Mouse (Mus musculus): ENCODE results near the gene Nxn. TPM values are rescaled to one million over a fixed set of nuclear protein-coding genes. Genes with fewer than 3 reads are reported as not detected.
A peak's percentile ranks its signal among the peaks of the same experiment; 100 is the strongest.

The Nxn gene
- total RNA-seq, 4 experiments from 2014 or later = 33.5 to 43.6 (median 40.8) TPM

DNA sequence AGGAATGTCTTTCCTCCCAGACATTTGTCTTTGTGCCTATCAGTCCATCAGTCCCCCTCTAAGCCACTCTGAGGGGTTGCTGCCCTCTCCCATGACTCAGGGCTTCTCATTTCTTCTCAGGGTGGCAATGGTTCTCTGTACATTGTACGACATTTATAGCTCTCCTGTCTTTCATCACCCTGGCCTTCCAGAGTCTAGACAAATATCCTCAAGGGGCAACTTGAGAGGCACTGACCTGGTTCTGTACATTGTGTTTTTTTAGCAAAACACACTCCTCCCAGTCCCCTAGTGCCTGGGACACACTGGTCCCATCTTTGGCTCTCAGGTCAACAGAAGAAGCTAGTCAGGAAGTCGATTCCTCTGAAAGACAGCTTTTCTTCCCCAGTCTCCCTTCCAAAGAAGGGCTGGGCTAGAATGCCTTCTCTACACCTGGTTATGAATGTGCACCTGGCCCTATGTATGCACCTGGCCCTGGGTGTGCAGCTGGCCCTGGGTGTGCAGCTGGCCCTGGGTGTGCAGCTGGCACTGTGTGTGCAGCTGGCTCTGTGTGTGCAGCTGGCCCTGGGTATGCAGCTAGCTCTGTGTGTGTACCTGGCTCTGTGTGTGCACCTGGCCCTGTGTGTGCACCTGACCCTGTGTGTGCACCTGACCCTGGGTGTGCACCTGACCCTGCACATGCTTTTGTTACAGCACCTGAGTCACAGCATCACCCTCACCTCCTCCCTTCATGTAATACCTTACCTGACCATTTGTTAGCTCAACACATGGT lies 70.2 kb downstream of the Nxn start:
- DNase-seq = no peak

- DNase-seq = no peak
Measured at GRCm38 (mm10) chr11:76328084-76328483, 70.9 kb downstream of the Nxn start.

DNA sequence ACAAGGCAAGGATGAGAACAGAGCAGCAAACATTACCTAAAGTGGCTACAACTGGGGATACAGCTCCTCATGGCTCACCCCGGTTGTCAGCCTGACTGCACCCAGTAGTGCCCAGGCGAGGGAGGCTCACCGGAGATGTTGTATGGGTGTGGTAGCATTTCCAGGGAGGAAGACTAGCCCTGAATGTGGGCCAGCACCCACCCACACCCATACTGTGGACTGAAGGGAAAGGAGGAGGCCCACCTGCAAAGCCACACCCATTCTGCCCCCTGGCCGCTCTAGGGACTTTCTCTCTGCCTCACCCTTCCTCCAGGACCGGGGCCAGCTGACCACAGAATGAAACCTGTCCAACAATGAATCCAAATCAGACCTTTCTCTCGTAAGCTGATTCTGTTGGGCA lies 72.3 kb downstream of the Nxn start:
- no peak for DNase-seq

- DNase-seq = no peak
Measured at GRCm38 (mm10) chr11:76326051-76326450, 72.9 kb downstream of the Nxn start.

DNA sequence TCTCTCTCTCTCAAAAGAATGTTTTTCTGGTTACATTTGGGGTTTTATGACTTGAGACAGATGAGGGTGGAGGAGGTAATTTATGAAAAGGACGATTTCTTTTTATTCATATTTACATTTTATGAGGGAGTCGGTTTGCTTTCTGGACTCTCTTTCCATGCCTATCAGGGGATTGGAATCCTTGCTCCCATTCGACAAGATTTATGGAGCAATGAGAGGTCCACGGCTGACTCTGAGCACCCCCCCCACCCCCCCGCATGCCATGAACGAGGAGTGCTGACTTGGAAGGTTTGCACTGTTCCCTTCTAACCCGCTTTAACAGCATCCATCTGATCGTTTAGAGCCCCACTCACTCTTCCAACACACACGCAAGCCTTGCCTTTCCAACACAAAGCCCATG lies 74.1 kb downstream of the Nxn start:
- DNase-seq = no peak

- no peak for DNase-seq
Measured at GRCm38 (mm10) chr11:76324207-76324606, 74.7 kb downstream of the Nxn start.

DNA sequence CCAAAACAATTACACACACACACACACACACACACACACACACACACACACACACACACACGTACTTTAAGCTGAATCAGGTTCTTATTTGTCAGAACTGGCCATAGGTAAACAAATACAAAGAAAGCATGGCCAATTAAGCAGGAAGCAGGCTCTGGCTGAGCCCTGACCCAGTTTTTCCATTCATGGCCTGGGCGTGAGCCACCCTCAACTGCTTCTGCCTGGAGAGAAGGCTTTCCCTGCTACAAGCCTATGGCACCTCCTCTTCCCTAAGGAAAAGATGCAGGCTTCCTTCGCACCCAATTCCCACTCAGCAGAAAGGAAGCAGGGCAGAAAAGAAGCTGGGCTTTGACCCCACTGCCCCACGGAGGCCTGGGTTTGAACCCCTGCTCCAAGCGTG lies 76.0 kb downstream of the Nxn start:
- DNase-seq = no peak

DNA sequence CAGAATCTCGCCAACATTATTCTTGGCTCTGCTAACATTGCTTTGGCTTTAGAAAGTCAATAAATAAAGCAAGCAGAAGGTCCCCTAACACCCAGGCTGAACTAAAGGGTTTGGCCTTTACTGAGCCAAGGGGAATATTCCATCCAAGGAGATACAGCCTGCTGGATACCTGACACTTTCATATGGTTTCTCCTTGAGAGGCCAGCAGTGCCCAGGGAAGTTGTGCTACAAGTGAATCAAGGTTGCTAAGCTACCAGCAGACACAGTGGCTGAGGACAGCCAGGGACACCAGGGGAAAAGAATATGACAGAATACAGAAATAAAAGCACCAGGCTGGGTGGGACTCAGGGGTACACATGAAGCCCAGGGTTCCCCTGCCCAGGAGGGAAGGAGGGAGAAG lies 76.9 kb downstream of the Nxn start:
- no peak for DNase-seq

DNA sequence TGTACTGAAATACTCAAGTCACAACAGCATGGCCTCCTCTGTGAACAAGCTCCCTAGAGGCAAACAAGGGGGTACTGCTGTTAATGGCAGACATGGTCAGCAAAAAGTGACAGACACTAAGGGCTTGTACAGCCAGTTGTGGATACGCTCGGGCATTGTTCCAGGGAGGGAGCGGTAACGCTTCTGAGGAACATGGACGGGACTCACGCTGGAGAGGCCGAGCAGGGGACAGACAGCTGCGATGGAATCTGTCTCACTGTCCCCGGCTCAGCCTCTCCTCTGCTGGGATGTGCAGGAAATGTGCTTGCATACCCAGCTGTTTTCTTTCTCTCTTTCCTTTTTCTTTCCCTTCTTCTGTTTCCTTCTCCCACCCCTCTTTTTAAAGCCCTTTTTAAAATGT lies 78.5 kb downstream of the Nxn start:
- no peak for DNase-seq

DNA sequence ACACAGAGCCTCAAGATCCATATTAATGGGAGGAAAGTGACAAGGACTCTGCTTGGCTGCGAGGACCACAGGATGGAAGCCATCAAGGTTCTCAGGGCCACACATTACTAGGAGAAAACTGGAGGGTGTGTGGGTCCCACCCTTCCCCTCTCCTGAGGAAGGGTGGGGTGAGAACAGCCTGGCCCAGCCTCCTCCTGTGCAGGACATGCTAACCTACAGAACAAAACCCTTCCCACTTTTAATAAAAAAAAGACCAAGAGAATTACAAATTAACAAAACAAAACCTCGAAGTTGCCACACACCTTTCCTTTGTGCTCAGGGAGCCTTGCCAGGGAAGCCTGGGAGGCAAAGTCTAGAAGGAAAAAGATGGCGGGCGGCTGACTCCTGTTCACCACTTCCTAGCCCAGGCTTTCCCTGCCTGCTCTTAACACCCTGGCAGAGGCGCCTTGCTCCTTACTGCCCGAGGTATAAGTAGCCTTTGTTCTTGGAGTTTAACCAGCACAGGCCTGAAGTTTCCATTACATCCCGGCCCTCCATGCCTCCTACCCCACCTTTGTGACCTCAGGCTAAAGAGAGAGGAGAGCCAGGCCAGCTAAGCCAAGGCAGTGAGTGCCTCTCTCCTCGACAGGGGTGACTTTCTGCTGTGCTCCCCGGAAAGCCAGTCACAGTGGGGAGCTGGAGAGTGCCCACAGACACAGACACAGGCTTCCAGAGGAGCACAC lies 79.1 kb downstream of the Nxn start:
- DNase-seq = no peak

- DNase-seq = no peak
Measured at GRCm38 (mm10) chr11:76317904-76318303, 81.0 kb downstream of the Nxn start.

- peak; percentile 47 for DNase-seq
Measured at GRCm38 (mm10) chr11:76315785-76316444, 83.0 kb downstream of the Nxn start.

- no peak for DNase-seq
Measured at GRCm38 (mm10) chr11:76314741-76315140, 84.2 kb downstream of the Nxn start.

DNA sequence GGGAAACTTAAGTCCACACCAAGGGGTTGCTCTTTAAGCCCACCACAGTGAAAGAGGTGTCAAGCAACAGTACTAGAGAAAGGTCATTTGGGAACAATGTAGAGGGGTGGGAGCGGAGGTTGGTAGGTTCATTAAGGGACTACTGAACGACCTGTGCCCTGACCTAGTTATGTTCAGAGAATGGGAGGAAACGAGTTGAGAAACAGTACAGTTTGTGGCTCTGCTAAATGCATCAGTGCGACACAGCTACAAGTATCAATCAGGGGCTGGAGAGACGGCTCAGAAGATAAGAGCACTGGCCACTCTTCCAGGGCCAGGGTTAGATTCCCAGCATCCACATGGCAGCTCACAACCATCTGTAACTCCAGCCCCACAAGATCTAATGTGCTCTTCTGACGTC lies 84.8 kb downstream of the Nxn start:
- DNase-seq = no peak

GRCm38 (mm10) chr11:76312805-76313204 lies 86.1 kb downstream of the Nxn start:
- DNase-seq = no peak

DNA sequence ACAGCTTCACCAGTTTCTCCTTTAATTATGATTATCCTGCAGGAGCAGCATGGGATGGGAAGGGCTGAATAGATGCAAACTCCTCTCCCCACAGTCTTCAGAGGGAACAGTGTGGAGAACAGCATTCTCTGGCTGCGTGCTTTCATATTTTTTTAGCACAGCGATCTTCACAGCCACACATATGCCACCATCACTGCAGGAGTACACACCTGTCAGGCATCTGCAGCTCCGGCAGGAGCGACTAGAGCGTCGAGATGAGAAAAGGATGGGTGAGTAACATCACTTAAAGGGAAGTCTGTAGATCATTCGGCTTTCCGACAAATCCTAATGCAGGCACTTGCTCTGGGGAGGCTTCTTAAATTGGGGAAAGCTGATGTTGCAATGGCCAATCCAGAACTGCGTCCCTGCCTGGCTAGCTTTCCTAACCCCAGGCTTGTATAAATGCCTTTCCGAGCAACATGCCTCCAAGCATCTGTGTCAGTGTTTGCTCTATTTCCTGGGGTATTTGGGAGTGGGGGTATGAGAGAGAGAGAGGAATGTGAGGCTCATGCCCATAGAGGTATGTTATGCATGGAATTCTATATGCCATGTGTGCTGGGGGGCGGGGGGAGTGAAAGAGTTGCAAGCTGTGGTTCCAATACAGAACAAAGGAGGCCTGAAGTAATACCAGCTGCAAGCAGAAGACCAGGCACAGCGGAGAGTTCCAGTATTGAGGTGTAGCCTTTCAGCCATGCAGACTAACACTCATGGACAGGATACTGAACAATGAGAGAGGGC lies 87.5 kb downstream of the Nxn start:
- DNase-seq = no peak

GRCm38 (mm10) chr11:76309868-76310267 lies 89.1 kb downstream of the Nxn start:
- DNase-seq = no peak

- DNase-seq = no peak
Measured at GRCm38 (mm10) chr11:76309072-76309471, 89.9 kb downstream of the Nxn start.

GRCm38 (mm10) chr11:76306769-76307168 lies 92.2 kb downstream of the Nxn start:
- DNase-seq = no peak

DNA sequence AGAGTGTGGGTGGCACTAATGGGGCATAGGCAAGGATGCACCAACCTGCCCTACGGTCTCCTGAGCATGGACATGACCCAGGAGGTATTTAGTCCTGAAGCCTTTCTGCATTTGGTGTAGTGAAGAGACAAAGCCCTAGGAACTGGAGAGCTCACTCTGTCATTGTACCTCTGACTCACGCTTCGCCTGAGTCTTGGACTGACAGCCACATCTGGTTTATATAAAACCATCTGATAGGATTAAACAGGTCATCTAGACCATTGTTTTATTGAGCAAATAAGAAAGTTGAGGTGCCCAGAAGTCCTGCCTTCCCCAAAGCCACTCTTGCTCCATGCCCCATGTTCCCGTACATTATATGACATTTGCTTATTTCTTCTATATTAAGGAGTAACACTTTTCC lies 93.4 kb downstream of the Nxn start:
- DNase-seq = no peak

- no peak for DNase-seq
Measured at GRCm38 (mm10) chr11:76303368-76303767, 95.6 kb downstream of the Nxn start.

GRCm38 (mm10) chr11:76300862-76301261 lies 98.1 kb downstream of the Nxn start:
- no peak for DNase-seq

DNA sequence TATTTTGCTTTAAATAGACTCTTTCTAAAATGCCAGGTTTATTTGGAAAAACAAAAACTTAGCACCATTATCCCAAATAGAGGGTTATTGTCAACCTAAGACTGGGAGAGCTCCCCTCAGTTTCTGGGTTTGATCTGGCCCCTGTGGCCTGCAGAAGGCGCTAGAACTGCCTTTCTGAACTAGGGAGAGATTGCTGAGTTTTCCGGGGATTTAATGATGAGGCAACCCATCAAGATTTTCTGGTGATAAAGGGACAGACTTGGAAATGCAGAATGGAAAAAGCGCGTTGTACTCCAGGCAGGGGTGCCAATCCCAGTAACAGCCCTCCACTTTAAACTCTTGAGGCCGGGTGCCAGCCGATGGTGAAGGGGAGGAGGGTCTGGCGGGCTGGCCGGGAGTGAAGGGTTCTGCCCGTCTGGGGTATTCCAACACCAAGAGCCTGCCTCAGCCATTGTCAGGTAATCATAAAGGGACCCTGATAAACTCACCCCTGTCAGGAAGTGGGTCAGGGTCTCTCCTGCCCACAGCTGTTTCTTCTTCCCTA lies 100.4 kb downstream of the Nxn start:
- no peak for DNase-seq
